Mouse (Mus musculus) heart, embryonic 11.5 days (tissue): Measurements from ENCODE around the gene Pak6. TPM values are rescaled to one million over a fixed set of nuclear protein-coding genes. Genes with fewer than 3 reads are reported as not detected.

Experiments used
- polyA plus RNA-seq: library from polyadenylated mRNA; unstranded; fragments of >200 nt; fragmentation: Nextera tagmentation; extraction: Ambion mirVana; gene quantifications from 2 replicates; pipeline ENCODE4 v1.2.1, GENCODE M21; 2014

The Pak6 gene
- polyA plus RNA-seq, 1 experiment from 2014 or later: 3.0 TPM

Other genes with a start within 250 kb of the Pak6 start
- gene Srp14, start 183.6 kb upstream of the Pak6 start, polyA plus RNA-seq: 202 and 204 TPM in 2 replicates
- 2.6 and 3.7 TPM in 2 replicates for gene Bmf, start 113.6 kb upstream of the Pak6 start, polyA plus RNA-seq
- 67.3 and 83.3 TPM in 2 replicates for gene Bub1b, start 65.1 kb upstream of the Pak6 start, polyA plus RNA-seq
- 0.66 and 0.80 TPM in 2 replicates for gene Ankrd63, start 40.7 kb downstream of the Pak6 start, polyA plus RNA-seq
- 0.99 and 1.4 TPM in 2 replicates for gene Plcb2, start 65.1 kb downstream of the Pak6 start, polyA plus RNA-seq
- 45.4 and 46.7 TPM in 2 replicates for gene Inafm2, start 82.5 kb downstream of the Pak6 start, polyA plus RNA-seq
- 1.0 and 1.3 TPM in 2 replicates for gene Ccdc9b, start 99.4 kb downstream of the Pak6 start, polyA plus RNA-seq
- not detected in 2 replicates for gene Phgr1, start 109.5 kb downstream of the Pak6 start, polyA plus RNA-seq
- 0.21 and 0.27 TPM in 2 replicates for gene Disp2, start 116.4 kb downstream of the Pak6 start, polyA plus RNA-seq
- 117 and 135 TPM in 2 replicates for gene Knstrn, start 150.7 kb downstream of the Pak6 start, polyA plus RNA-seq
- gene Ivd, start 198.7 kb downstream of the Pak6 start, polyA plus RNA-seq: 52.5 and 63.2 TPM in 2 replicates
- 0.77 and 1.1 TPM in 2 replicates for gene Bahd1, start 237.1 kb downstream of the Pak6 start, polyA plus RNA-seq